Mouse (Mus musculus): ENCODE measurements at regions not wholly inside any gene's neighbourhood (a gene's known extent, or its start where the extent isn't known, plus 50 kb on each side); places are given as distances from the start of the nearest gene placed in this dataset.

GRCm38 (mm10) chr8:125322561-125322960 is 247.0 kb downstream of the Sipa1l2 start:
- no peak for DNase-seq

- no peak for DNase-seq
Measured at GRCm38 (mm10) chr8:125317584-125317991, 252.0 kb downstream of the Sipa1l2 start.

DNA sequence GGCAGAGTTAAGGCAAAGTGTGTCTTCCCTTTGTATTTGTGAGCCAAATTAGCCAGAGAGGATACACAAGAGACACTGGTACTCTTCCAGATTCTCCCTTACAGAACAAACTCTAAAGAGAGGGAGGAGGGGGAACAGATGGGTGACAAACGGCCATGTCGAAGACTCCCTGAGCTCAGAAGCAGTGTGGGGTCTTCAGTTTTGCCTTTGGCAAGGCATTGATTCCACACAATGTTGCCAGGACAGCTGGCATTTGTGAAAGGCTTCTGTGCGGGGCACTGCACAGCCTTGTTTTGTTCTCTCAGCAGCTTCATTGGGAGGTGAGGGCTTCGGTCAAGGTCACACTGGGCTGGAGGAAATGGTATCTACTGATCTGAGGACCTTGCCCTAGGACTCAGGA is 253.9 kb downstream of the Sipa1l2 start:
- DNase-seq, result no peak

- DNase-seq, result no peak
Measured at GRCm38 (mm10) chr8:125314996-125315395, 254.6 kb downstream of the Sipa1l2 start.

DNA sequence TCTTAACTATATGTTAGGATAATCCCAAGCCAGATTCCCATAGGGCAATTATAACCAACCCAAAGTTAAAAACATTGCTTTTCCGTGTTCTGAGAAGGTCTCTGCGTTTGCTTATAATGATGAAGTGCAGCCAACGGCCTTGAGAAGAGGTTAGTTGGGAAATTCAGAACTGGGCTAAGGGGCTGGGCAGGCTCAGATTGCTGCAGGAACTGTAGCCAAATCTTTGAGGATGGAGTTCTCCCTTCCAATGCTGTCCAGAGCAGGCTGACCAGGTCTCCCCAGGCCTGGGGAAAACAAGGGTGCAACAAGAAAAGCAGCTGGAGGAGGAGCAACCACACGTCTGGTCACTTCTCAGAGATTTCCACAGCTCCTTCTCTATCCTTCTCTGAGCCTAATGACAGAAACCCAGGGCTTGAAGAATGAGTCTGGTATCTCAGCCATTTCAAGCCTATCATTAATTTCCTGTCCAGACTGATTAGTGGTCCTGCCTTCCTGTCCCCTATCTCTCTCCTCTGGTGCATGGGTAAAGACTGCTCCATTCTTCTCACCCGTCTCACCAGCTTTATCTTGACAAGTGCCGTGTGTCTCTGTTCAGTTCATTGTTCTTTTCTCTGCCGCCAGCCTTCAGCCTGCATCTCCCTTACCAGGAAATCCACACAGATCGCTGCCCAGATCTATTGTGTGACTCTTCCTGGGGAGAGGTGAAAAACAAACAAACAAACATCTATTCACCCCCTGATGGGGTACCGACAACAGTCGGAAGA is 255.2 kb downstream of the Sipa1l2 start:
- DNase-seq, result peak; percentile 35

GRCm38 (mm10) chr8:125311228-125312053 is 257.4 kb downstream of the Disc1 start:
- no peak for DNase-seq

Measured in kidney, adult 11 months (tissue).